Mouse (Mus musculus): Measurements from ENCODE around the gene Ptgdr. TPM values are rescaled to one million over a fixed set of nuclear protein-coding genes. Genes with fewer than 3 reads are reported as not detected.

Gene Ptgdr
- polyA plus RNA-seq, 1 experiment from 2014 or later: 0.43 TPM

Other genes with a start within 250 kb of the Ptgdr start
- gene Gm5624, start 231.4 kb downstream of the Ptgdr start, polyA plus RNA-seq (2015; fragmentation: Nextera tagmentation; extraction: Ambion mirVana): not detected in 2 replicates
- gene Gm8257, start 152.9 kb downstream of the Ptgdr start, polyA plus RNA-seq (2015; fragmentation: Nextera tagmentation; extraction: Ambion mirVana): not detected in 2 replicates
- not detected in 2 replicates for gene Gm8267, start 109.0 kb downstream of the Ptgdr start, polyA plus RNA-seq (2015; fragmentation: Nextera tagmentation; extraction: Ambion mirVana)
- gene Ptger2, start 128.8 kb upstream of the Ptgdr start, polyA plus RNA-seq (2015; fragmentation: Nextera tagmentation; extraction: Ambion mirVana): 0.93 and 1.00 TPM in 2 replicates